Mouse (Mus musculus): ENCODE measurements around the gene Ppp2r5b.

Ppp2r5b gene

DNA sequence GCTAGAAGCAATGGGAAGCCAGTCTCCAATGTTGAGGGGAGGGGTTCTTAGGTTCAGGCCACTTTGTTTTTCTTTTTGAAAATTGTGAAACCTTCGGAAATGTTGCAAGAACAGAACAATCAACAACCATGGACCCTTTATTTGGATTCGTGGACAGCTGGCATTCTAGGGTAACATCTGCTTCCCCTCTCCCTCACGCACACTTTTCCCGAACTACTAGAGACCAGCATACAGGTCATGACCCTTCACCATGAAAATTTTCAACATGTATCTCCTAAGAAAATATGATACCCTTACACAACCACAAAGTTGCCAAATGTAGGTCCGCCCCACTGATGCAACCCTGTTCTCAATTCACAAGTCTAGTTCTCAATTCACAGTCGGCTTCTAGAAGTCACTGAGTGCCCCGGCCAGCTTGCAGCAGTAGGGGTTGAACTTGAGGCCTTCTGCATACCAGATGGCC, 33.0 kb upstream of the Ppp2r5b start:
- no peak for DNase-seq (ENCODE audit: low spot score in 2 of 2)

DNA sequence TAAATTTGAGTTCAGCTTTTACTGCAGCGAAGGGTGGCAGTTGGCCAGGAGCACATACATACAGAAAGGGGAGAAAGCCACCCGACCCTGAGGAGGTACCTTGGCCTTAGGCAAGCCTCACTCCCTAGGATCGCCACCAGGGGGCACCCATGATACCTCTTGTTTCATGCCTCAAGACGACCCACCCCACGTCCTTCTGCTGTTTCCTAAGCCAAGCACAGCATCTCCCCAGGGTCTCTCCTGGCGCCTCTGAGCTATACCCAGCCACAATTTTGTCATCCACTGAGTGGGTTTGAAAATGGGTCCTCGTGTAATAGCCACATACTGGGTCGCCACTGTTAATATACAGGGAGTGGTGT, 32.5 kb upstream of the Ppp2r5b start:
- DNase-seq (ENCODE audit: low spot score in 2 of 2) = peak; percentile 92 to 93

DNA sequence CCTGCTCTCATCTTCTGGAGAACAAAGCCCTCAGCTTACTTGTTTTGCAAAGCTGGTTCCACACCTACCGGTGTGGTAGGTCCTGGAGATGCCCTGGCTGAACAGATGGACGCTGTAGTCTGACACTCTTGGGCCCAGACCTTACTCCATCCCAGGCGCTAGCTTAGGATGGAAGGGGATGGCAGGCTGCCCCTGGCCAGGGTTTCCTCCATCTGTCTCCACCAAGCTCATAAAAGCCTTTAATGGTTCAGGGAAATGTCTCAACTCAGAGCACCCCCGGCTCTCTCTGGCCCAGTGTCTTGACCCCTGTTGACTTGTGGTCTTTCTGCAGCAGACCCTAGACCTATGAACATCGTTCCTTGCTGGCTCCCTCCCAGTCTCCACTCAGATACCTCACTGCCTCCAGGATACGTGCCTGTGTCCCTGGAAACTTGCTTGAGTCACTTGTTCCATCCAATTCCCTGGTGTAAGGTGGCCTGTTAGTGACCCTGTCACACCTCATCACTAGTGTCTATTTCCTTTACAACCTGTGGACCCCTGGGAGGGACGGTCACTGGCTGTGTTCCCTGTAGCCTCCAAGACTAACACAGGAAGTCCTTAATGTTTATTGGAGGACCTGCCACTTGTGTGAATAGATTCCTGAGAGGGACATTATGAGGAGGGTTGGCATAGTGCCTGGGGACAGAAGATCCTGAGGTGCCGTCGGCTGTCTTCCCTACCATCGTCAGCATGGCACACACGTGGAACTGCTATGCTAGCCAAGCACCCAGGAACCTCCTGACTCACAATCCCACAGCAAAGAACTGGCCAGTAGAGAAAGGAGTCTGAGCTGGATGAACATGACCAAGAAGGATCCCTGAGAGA, 31.9 kb upstream of the Ppp2r5b start:
- DNase-seq (ENCODE audit: low spot score in 2 of 2) = no peak

DNA sequence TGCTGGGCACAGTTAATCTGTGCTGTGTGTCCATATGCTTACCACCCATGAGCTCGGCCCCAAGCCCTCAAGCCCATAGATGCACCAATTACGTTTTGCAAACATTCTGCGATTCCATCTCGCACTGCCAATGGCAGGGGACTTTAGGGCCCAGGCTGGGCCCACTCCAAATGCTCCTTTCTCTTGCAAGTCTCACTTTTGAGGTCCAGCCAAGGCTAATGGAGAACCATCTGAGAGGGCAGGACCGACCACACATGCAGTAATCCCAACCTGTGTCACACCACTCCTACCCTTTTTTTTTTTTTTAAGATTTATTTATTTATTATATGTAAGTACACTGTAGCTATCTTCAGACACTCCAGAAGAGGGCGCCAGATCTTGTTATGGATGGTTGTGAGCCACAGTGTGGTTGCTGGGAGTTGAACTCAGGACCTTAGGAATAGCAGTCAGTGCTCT, 30.1 kb upstream of the Ppp2r5b start:
- no peak for DNase-seq (ENCODE audit: low spot score in 2 of 2)

DNA sequence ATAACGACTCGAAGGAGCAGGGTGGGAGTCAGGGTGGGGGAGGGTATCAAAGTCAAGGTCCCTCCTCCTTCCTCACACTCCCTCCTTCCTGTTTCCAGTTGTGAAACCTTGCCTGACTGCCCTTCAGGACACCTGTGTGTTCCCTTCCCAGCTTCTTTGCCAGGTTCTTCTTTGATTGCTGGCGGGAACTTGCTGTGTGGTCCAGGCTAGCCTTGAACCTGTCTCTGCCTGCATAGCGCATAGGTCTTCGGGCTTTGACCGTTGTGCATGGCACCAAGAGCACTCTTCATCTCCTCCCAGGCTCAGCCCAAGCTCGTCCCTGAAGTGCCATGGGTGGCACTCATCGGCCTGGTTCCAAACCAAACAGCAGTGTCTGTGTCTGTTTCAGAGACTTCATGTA, 29.3 kb upstream of the Ppp2r5b start:
- DNase-seq (ENCODE audit: low spot score in 2 of 2) = no peak

DNA sequence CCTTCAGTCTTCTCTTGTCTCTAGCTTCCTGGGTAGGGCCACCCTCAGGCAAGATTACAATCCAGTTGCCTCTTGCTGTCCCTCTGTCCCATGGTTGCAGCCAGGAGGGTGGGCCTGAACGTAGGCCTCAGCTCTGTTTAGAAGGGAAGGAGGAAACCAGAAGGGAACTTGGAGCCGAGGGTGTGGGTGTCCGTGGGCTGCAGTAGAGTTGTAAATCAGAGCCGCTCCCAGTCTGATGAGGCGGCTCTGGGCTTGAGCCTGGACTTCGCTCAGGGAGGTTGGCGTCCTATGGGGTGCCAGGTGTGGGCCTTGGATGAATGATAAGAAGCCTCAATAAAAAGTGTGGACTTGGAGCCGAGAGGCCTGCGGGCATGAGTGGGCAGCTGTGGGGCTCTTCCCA, 28.5 kb upstream of the Ppp2r5b start:
- DNase-seq (ENCODE audit: low spot score in 2 of 2) = no peak

DNA sequence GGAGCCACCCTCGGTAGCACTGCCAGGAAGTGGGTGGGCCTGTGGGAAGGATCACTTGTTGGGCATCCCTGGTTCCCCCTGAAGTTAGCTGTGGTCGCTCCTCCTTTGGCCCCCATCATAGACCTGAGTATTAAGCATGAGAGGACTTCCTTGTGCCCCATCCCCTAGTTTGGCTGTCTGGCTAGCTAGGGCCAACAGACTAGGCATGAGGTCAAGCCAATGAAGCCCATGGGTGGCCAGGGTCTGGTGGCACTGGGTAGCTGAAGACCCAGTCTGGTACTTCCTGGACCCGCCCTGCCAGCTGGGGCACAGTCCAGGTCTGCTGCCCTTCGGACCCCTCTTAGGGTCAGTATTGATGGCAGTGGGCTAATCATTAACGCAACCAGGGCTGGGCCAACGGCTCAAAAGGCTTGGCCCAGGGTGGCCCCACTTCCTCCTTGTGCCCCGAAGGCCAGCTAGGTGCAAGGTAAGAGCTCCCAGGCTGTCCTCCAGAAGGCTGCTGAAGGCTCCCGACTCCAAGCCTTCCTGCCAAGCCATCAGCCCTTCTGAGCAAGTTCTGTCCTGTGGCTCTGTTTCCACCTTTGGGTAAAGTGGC, 27.3 kb upstream of the Ppp2r5b start:
- DNase-seq (ENCODE audit: low spot score in 2 of 2) = no peak

DNA sequence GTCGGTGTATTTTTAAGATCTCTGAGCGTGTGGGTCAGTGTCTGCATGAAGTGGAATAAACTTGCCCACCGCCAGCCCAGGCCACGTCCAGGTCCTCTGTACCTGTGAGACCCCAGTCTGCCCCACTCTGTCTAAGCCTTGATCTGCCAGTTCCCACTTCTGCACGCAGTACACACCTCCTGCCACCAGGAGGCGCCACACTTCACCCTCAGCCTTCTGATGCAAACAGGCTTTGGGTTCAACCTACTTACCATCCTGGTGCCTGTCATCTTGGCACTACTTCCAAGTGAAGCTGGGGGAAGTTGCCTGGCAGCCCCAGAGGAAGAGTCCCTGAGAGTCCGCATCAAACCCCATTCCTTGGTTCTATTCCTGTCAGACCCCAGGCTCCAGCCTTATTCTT, 26.6 kb upstream of the Ppp2r5b start:
- peak; percentile 79 to 90 for DNase-seq (ENCODE audit: low spot score in 2 of 2)

DNA sequence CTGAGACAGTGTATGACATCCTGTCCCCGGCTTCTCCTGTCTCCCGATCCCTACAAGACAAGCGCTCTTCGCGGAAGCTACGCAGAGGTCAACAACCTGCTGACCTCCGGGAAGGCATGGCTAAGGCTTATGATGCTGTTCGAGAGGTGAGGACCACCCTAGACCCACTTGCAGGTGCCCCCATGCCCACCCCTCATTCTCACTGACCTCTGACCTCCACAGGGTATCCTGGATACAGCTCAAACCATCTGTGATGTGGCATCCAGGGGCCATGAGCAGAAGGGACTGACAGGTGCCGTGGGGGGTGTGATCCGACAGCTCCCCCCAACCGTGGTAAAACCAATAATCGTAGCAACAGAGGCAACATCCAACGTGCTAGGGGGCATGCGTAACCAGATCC, 25.7 kb upstream of the Ppp2r5b start:
- no peak for DNase-seq (ENCODE audit: low spot score in 2 of 2)

DNA sequence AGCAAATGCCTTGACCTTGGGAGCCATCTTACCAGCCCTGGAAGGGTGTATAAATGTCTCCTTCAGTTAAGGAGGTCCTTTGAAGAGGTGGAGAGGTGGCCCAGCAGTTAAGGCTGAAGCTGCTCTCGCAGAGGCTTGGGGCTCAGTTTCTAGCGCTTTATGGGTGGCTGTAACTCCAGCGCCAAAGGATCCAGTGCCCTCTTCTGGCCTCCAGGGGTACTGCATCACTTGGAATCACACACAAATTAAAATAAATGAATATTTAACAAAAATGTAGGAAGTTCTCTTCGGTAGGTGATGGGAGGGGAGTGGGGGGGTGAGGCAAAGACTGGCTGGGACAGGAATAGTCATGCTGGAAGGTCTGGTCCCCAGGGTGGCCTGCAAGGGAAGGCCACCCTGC, 25.3 kb upstream of the Ppp2r5b start:
- DNase-seq (ENCODE audit: low spot score in 2 of 2) = no peak

DNA sequence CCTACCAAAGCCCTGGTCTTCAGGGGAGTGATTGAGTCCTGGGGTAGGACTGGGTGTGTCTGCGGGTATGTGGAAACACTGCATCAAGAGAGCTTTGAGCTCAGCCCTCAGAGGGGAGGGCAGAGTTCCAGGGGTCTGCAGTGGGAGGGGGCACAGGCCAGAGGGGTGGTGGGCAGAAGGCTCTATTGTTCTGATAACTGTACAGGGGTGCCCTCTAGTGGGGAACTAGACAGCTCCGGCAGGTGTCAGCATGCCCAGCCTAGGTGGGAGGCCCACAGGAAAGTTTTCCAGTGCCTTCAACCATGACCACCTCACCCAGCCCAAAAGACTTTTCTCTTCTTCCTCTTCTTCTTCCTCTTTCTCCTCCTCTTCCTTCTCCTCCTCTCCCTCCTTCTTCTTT, 24.8 kb upstream of the Ppp2r5b start:
- peak in 1 of 2 experiments; percentile 57 for DNase-seq (ENCODE audit: low spot score in 2 of 2)

DNA sequence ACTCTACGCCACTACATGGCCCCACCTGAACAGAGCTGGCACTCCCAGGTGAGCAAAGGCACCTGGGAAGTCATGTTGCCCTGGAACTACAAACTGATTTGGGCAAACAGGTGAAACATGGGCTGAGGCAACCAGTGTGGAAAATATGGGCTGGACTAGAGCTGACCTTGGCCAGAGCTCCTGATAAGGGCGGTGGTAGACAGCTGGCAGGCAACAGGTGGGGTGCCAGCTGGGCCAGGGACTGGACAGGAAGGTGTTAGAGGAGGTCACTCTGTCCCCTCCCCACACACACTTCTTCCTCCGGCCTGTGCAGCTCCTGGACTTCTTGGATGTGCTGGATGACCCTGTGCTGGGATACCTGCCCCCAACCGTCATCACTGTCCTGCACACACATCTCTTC, 17.3 kb upstream of the Ppp2r5b start:
- DNase-seq (ENCODE audit: low spot score in 2 of 2) = no peak

DNA sequence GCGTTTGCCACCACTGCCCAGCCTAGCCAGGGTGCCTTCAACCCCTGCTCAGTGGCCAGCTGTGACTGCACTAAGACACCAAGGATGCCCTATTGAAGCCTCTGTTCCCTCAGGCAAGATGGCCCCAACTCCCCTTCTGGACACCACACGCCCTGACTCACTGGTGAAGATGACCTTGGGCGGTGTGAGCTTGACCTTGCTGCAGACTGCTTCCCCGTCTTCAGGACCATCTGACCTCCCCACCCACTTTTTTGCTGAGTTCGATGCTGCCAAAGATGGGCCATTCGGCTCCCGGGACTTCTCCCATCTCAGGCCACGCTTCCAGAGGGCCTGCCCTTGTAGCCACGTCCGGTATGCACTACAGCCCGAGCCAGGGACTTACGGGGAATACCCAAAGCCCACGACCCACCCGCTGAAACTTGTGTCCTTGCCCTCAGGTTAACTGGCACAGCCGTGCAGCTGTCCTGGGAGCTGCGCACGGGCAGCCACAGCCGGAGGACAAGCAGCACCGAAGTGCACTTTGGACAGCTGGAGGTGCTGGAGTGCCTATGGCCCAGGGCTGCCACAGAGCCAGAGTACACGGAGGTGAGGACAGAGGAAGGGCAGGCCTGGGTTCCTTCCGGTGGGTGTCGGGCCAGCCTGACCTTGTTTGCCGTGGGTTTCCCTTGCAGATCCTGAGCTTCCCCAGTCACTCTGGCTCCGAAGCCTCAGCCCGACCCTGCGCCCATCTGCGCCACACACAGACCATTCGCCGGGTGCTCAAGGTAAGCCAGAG, 12.0 kb upstream of the Ppp2r5b start:
- DNase-seq (ENCODE audit: low spot score in 2 of 2) = no peak

DNA sequence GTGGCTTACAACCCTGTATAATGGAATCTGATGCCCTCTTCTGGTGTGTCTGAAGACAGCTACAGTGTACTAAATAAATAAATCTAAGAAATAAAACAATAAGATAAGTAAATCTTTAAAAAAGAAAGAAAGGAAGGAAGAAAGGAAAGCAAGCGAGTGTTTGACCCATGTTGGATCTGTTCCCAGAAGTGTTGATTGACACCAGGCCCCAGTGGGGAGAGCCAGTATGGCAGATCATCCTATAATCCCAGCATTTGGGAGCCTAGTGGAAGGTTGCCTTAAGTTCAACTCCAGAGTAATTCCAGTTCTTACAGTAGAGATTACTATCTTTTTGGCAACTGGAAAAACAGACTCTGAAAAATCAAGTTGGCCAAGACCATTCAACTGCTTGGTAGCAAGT, 10.1 kb upstream of the Ppp2r5b start:
- DNase-seq (ENCODE audit: low spot score in 2 of 2) = no peak

DNA sequence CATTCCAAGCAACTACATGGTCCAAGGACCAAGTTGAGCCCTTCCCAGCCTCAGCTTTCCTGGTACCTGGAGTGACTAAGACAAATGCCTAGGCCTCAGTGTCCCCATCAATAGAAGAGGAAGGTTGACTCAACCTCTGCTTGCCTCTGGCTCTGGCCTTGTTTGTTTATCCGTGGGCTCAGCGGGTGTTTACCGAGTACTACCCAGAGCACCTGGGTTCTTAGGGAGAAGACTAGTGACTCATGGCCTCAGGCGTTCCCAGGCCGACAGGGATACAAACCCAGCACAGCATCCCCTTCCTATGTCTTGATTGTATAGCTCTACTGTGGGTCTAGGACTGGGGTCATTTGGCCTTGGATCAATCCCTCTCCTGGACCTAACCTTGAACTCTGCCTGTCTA, 7.6 kb upstream of the Ppp2r5b start:
- DNase-seq (ENCODE audit: low spot score in 2 of 2) = no peak

DNA sequence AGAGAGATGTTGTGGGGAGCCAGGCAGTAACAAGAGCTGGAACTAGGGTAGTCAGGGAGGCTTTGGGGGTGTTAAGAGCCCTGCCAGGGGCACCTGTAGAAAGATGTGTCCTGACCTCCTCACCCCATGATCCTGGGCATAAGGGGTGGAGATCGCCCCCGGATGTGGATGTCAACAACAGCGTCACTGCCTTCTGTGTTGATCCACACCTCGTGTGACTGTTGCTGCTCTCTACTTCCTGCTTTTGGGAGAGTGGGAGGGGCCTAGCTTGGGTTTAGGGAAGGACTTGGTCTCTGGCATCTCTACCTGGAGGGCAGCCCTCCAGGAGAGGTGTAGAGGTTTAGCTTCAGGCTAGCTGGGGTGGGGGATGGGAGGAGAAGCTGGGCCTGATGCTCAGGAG, 6.6 kb upstream of the Ppp2r5b start:
- peak; percentile 56 to 79 for DNase-seq (ENCODE audit: low spot score in 2 of 2)

DNA sequence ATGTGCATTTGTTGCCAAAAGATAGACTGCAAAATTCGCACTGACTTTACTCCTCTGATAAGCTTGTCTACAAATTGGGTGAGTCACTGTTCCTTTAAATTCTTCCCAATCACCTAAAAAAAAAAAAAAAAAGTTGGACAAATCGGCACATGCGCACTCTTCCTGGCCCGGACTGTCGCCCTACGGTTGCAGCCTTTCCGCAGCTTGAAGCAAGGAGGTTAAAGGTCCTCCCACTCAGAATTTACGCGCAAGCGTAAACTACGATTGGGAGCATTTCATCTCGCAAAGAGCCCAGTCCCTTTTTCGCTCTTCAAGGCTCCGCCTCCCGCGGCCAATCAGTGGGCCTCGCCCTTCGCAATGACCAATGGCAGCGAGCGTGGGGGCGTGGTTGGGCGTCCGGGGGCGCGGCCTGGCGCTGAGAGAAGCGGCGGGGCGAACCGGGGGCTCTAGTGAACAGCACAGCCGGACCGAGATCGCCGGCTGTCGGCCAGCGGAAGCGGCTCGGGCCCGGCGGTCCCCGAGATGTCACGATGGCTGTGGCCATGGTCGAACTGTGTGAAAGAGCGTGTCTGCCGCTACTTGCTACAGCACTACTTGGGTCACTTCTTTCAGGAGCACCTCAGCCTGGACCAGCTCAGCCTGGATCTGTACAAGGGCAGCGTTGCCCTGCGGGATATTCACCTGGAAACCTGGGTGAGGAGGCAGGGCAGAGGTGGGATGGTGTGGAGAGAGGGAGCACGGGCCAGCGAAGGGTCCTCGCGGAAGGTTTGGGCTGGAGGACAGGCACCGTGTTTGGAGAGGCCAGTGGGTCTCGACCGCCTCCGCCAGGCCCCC, 5.8 kb upstream of the Ppp2r5b start, which contains the start of gene Atg2a:
TSS of gene Atg2a (plus strand) at position 395 of the 834 bp plus-strand sequence.
- DNase-seq (ENCODE audit: low spot score in 2 of 2) = peak; percentile 96 to 99

DNA sequence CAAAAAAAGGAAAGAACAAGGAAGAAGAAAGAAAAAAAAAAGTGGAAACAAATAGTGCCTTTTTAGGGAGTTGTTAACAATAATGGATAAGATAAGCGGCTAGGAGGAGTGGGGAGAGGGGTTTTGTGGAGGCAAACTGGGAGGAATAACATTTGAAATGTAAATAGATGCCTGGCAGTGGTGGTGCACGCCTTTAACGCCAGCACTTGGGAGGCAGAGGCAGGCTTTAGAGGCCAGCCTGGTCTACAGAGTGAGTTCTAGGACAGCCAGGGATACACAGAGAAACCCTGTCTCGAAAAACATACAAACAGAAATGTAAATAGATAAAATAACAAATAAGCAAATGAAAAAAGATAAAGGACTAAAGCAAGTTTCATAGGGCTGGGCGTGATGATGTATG, 5.1 kb upstream of the Ppp2r5b start:
- no peak for DNase-seq (ENCODE audit: low spot score in 2 of 2)

DNA sequence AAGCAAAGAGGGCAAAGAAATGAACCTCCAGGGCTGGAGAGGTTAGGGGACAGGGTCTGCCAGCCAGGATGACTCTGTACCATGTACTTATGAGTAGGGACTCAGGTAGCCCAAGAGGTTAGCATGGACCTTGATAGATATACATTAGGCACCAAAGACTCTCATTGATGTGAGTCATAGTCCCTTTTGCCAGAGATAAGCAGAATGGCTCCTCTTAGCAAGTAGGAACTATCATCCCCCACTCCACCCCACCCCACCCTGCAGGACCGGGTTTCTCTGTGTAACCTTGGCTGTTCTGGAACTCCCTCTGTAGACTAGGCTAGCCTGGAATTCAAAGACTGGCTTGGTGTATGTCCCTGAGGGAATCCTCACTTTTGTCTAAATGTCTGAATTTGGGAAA, 4.5 kb upstream of the Ppp2r5b start:
- peak; percentile 36 to 50 for DNase-seq (ENCODE audit: low spot score in 2 of 2)

DNA sequence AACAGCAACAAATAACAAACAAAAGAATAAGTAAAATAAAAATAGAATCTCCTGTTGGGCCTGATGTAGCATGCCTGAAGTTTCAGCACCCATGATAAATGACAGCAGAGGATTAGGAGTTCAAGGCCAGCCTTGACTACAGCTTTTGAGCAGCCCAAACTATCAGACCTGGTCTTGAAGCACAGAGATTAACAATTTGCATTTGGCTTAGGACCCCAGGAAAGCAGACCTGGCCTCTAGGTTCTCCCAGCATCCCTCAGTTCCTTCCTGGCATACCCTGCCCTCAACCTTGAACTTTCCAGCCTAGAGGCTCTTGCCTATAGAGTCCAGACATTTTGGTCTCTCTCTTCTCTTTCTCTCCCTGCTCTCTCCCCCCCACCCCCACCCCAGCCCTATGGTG, 3.1 kb upstream of the Ppp2r5b start:
- DNase-seq (ENCODE audit: low spot score in 2 of 2) = no peak

DNA sequence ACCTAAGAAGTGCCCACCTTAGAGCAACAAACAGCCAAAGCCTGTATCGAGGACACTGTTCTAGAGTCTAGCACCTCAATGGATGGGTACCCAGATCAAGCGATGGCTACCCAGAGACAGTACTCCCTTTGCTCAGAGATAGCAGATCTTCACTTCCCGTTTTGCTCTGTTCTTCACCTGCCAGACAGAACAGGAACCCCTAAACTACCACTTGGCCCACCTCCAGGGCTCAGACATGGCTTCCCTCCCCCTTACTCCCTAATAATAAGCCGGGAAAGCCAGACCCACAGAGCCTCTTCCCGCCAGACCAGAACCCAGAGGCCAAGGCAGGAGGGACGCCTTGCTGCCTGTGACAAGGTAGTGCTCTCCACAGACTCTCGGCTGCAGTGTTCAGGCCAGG, 1.2 kb upstream of the Ppp2r5b start:
- DNase-seq (ENCODE audit: low spot score in 2 of 2) = no peak

DNA sequence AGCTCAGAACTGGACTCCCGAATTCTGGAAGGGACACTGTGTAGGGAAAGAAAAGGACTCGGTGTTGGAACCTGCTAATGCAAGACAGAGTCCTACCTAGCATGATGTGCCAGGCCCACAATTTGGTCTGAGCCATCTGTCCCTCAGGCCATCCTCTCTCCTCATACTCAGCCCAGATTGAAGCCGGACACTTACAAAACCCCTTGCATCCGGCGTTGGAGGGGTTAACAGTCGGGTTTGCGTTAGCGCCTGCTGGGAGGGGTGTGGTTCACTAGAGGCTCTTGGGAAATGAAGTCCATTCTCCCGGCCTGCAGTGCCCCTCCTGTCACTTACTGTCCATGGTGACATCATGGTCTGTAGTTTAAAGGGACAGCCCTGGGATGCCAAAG, 375 bp upstream of the Ppp2r5b start:
- peak; percentile 87 to 93 for DNase-seq (ENCODE audit: low spot score in 2 of 2)
